Mouse (Mus musculus) G1E (cell line): ENCODE data around the gene Rai1. TPM values are rescaled to one million over a fixed set of nuclear protein-coding genes. Genes with fewer than 3 reads are reported as not detected.
A peak's percentile ranks its signal among the peaks of the same experiment; 100 is the strongest.

Source experiments
- ATAC-seq: 2 replicates; pipeline ENCODE4 v1.8.0; 2016; ENCODE audit warnings: mild to moderate bottlenecking; ENCODE audit not compliant: insufficient number of reproducible peaks, poor library complexity, low FRiP score, severe bottlenecking; ENCODE audit errors: extremely low read depth
- DNase-seq: peaks from one replicate; pipeline ENCODE4 v3.0.0; 2012; ENCODE audit warnings: low spot score
- H3K27me3 ChIP-seq: 2 replicates; pipeline ENCODE4 v1.6.1; 2012; ENCODE audit warnings: mild to moderate bottlenecking, low read length, inconsistent platforms; ENCODE audit not compliant: insufficient read depth
- H3K36me3 ChIP-seq: replicated peaks from 2 replicates; pipeline ENCODE3; 2012; ENCODE audit warnings: mild to moderate bottlenecking, inconsistent platforms
- H3K4me1 ChIP-seq: 2 replicates; pipeline ENCODE4 v1.6.1; 2012; ENCODE audit warnings: low read depth, low read length, inconsistent platforms, mixed read lengths; ENCODE audit not compliant: insufficient read depth
- H3K4me3 ChIP-seq: 2 replicates; pipeline ENCODE4 v1.5.1; 2012; ENCODE audit warnings: low read depth, mild to moderate bottlenecking, inconsistent platforms, low read length, moderate library complexity, mixed read lengths
- H3K9me3 ChIP-seq: replicated peaks from 2 replicates; pipeline ENCODE4 v1.6.1; 2012; ENCODE audit warnings: inconsistent platforms
- CTCF ChIP-seq: IDR thresholded peaks from 2 replicates; pipeline ENCODE4 v1.5.1; 2012; ENCODE audit warnings: low read depth, low read length, inconsistent platforms, mixed read lengths
- GATA1 ChIP-seq: IDR thresholded peaks from 2 replicates; pipeline ENCODE4 v1.6.1; 2012; ENCODE audit warnings: borderline replicate concordance, low read length, inconsistent platforms, mixed read lengths
- GATA2 ChIP-seq: IDR thresholded peaks from 2 replicates; pipeline ENCODE4 v1.6.1; 2012; ENCODE audit warnings: low read depth, low read length, inconsistent platforms, borderline replicate concordance
- POLR2AphosphoS5 ChIP-seq: IDR thresholded peaks from 2 replicates; pipeline ENCODE4 v1.6.1; 2012; ENCODE audit warnings: low read depth, low read length, inconsistent platforms; ENCODE audit not compliant: insufficient replicate concordance
- TAL1 ChIP-seq: conservative IDR thresholded peaks from 2 replicates; pipeline ENCODE4 v1.6.1; 2012; ENCODE audit warnings: low read depth, low read length, inconsistent platforms, mixed read lengths
- polyA plus RNA-seq: library from polyadenylated mRNA; stranded (reverse); fragments of >175 nt; gene quantifications from 2 replicates; pipeline ENCODE4 v1.2.3, GENCODE M21; 2012
- total RNA-seq, 2 experiments: library from RNA; stranded (forward) in 1 of 2; stranded (reverse) in 1 of 2; fragments of 200-1000 nt in 1 of 2; fragments of >200 nt in 1 of 2; fragmentation: Nextera tagmentation in 1 of 2; gene quantifications; 2 replicates each; pipeline ENCODE4 v1.2.3; 2014 to 2017

Rai1 gene
- total and polyA plus RNA-seq, 3 experiments: 10.3 to 107 (median 77.4) TPM

DNA sequence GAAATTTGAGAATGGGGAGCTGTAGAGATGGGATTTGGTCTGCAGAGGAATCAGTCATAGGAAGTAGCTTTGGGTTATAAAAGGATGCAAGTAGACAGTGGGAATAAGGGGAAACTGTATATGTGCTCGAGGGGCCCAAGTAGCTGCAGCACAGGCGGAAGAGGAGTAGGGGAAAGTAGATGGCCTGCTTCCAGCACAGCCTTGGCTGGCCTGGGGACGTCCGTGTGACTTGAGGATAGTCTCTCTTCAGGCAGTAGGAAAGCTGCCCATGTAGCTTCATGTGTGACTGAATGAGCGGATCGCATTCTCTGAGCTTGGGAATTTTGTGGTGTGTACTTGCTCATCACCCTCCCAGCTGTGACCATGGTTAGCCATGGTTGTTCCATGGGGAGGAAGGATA is 59.6 kb downstream of the Rai1 start:
- no peak for ATAC-seq
- TF ChIP-seq GATA1 (no peak), CTCF (no peak), TAL1 (no peak), GATA2 (no peak), POLR2AphosphoS5 (no peak)
- Histone ChIP-seq H3K4me1 (peaks cover 59% of the 10 kb centered on the region), H3K4me3 (no peak overlapping the region), H3K27me3 (no peaks in the 10 kb centered on the region), H3K9me3 (no peaks in the 10 kb centered on the region), H3K36me3 (peaks cover 91% of the 10 kb centered on the region)
- DNase-seq: no peak

DNA sequence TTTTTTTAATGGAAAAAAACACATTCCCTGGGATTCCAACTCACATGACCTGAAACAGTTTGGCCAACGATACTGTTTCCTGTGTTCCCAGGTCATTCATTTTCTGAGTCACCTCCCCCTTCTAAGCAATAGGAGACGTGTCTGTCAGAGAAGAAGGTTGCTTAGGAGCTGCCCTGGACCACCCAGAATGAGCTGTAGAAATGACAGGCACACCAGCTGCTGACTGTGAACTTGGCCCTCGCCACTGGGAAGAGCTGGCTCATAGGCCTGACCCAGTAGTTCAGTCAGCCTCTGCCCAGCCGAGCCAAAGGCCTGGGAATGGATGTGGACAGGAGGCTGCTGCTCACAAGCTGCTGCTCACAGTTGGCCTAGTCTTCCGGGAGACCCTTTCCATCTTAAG is 60.3 kb downstream of the Rai1 start:
- TF ChIP-seq GATA1 (no peak), POLR2AphosphoS5 (no peak), GATA2 (no peak), CTCF (no peak)
- no peak for ATAC-seq
- no peak for DNase-seq
- peaks cover 95% of the 10 kb centered on the region for H3K36me3 ChIP-seq
- H3K4me3 ChIP-seq: no peak overlapping the region
- H3K9me3 ChIP-seq: no peaks in the 10 kb centered on the region
- peaks cover 53% of the 10 kb centered on the region for H3K4me1 ChIP-seq
- no peaks in the 10 kb centered on the region for H3K27me3 ChIP-seq

- Histone ChIP-seq H3K4me3 (no peak overlapping the region), H3K9me3 (no peaks in the 10 kb centered on the region), H3K36me3 (peaks cover 93% of the 10 kb centered on the region), H3K4me1 (peaks cover 23% of the 10 kb centered on the region), H3K27me3 (no peaks in the 10 kb centered on the region)
- TF ChIP-seq TAL1 (no peak), CTCF (no peak), POLR2AphosphoS5 (no peak), GATA1 (no peak), GATA2 (no peak)
- ATAC-seq (no peak), DNase-seq (no peak)
Measured at GRCm38 (mm10) chr11:60168780-60169179, 64.0 kb downstream of the Rai1 start.

DNA sequence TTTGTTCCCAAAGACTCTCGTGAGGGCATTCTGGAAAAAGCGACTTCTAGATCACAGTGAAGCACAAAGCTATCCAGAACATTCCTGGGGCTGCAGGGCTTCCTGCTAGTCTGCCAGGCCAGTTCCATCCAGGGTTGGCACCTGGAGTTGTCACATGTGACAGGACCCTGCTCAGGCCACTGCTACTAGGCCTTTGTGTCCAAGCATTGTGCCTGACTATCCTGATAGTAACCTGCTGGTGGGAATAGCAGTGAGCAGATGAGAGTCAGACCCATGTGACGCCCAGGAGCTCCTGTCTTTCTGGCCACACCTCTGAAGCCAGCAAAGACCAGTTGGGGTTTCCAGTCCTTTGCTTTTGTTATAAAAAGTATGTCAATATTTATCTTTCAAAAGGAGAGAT is 67.3 kb downstream of the Rai1 start:
- no peaks in the 10 kb centered on the region for H3K9me3 ChIP-seq
- no peak for ATAC-seq
- no peak overlapping the region for H3K4me3 ChIP-seq
- H3K4me1 ChIP-seq: peaks cover 40% of the 10 kb centered on the region
- no peak for TF ChIP-seq GATA2
- no peak for TF ChIP-seq GATA1
- peaks cover 80% of the 10 kb centered on the region for H3K36me3 ChIP-seq
- H3K27me3 ChIP-seq: no peaks in the 10 kb centered on the region
- no peak for DNase-seq

DNA sequence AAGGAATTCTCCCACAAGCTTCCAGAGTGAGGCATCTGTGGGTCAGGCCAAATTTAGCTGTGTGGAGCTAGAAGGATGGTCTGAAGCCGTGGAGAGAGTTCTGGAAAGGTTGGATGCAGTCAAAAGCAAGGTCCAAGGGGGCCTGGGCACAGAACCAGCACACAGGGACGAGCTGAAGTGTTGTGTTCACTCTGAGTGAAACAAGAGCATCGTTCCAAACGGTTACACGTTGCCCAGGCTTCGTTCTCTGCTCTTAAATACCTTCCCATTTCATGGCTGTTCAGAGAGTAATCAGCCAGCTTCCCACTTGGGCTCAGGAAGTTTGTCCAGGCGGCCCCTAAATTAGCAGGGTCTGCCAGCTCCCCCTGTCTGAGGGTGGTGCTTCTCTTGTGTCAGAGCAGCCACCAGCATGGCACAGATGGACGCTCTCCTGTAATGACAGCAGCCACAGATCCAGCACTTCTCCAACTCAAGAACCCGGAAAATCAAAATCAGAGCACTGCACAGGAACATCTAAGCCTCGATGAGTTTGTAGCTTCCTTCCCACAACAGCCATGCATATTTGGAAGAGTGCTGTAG is 68.9 kb downstream of the Rai1 start:
- H3K27me3 ChIP-seq: no peaks in the 10 kb centered on the region
- H3K4me3 ChIP-seq: no peak overlapping the region
- DNase-seq (no peak), ATAC-seq (no peak)
- no peaks in the 10 kb centered on the region for H3K9me3 ChIP-seq
- no peak for TF ChIP-seq POLR2AphosphoS5
- TF ChIP-seq GATA2: no peak
- no peak for TF ChIP-seq GATA1
- TF ChIP-seq CTCF: no peak
- TF ChIP-seq TAL1: no peak
- peaks cover 79% of the 10 kb centered on the region for H3K36me3 ChIP-seq
- H3K4me1 ChIP-seq: peaks cover 52% of the 10 kb centered on the region

- no peak for ATAC-seq
- Histone ChIP-seq H3K36me3 (peaks cover 77% of the 10 kb centered on the region), H3K9me3 (no peaks in the 10 kb centered on the region), H3K27me3 (no peaks in the 10 kb centered on the region), H3K4me3 (peak overlapping the region; percentile 77), H3K4me1 (peaks cover 59% of the 10 kb centered on the region)
- peak; percentile 69 for DNase-seq
- no peak for TF ChIP-seq GATA1
- TF ChIP-seq GATA2: no peak
- TF ChIP-seq TAL1: no peak
Measured at GRCm38 (mm10) chr11:60175371-60176181, 70.8 kb downstream of the Rai1 start.
